Mouse (Mus musculus): Measurements from ENCODE around the gene Acot1.

GRCm38 (mm10) chr12:83998341-83999107 lies 10.8 kb upstream of the Acot1 start:
- TF ChIP-seq CTCF (IDR thresholded peaks at IDR 0.05; ENCODE audit: borderline replicate concordance, extremely low read depth, insufficient read depth, insufficient read length) = no peak
- no peak for TF ChIP-seq POLR2A (IDR thresholded peaks at IDR 0.05; ENCODE audit: borderline replicate concordance, extremely low read depth, insufficient read depth, insufficient read length, poor library complexity, severe bottlenecking)
